Mouse (Mus musculus) fat pad, adult 2 months (tissue): ENCODE results near the gene Gm9913.

Experiments used
- DNase-seq: peaks from one replicate; pipeline ENCODE4 v3.0.0-alpha.2; 2011; ENCODE audit warnings: low read depth, low spot score; ENCODE audit errors: extremely low read depth

The Gm9913 gene

DNA sequence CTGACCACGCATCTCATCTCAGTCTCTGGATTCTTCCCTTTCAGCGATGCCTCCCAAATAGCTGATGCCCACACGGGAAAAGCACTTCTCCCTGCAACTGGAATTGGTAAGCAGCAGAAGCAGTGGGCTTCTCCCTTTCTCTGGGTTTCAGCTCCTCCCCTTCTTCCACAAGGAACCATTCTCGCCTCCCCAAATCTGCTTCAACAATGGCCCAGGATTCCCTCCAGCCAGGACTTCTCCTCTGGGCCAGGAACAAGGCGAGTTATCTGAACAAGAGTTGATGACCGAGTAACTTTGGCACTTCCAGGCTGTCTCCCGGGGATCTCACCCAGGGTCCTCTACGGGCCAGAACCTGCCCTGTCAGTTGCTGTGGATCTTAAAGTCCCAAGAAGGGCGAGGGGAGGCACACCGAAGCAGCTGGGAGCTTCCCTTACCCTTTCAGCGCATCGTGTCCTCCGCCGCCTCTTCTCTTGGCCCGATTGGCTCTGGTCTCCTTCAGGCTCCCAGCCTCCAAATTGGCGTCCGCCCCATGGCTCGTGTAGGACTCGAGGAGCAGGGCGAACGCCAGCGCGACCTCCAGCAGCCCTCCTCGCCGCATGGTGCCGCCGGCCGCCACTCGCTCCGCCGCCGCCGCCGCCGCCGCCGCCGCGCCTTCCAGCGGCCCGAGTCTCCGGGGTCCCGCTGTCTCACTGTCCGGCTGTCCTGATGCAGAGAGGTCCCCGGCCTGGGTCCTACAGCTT is at the start of gene Gm9913:
Gm9913 (plus strand) TSS at position 84 of the 740 bp plus-strand sequence.
- no peak for DNase-seq

DNA sequence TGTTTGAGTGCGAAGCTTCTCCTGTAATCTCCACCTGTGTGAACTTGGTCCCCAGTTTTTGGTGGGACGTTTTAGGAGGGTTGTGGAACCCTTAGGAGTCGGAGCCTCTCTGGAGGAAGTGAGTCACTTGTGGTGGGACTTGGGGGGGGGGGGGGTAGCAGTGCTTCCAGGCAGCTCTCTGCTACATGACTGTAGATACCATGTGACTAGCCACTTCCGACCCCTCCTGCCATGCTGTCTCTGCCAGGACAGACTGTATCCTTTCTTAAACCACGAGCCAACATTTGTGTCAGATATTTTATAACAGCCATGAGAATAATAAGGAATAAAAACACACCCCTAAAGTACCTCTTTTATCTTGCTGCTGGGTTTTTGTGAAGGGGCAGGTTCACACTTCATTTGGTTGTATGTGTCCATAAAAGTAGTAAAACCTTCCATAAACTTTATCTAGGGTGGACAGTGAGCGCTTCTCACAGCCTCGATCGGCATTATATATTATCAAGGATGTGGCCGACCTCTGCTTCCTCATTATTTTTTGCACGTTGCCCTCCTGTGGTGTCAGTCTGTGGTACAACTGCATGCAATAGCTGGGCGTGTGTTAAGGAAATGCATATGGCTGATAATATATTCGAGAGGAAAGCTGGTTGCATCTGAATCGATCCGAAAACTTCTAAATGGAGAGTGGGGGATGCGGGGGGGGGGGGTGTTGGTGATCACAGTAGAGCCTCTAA is 48.7 kb upstream of the Gm9913 start:
- DNase-seq = no peak

DNA sequence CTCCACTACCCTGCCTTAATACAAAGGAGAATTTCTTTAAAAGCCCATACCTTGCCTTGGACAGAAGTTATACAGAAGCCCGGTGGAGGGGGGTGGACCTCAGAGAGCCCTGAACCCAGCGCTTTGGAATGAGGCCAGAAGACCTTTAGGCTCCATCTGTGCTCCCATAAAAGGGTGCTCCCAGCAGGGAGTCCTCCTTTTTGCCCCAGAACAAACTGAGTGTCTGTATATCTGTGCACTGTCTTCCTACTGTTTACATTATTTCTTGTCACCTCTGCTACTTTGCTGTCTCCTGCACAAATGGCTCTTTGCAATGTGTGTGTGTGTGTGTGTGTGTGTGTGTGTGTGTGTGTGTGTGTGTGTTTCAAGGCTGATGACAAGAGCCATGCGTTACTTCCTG is 45.8 kb upstream of the Gm9913 start:
- no peak for DNase-seq

DNA sequence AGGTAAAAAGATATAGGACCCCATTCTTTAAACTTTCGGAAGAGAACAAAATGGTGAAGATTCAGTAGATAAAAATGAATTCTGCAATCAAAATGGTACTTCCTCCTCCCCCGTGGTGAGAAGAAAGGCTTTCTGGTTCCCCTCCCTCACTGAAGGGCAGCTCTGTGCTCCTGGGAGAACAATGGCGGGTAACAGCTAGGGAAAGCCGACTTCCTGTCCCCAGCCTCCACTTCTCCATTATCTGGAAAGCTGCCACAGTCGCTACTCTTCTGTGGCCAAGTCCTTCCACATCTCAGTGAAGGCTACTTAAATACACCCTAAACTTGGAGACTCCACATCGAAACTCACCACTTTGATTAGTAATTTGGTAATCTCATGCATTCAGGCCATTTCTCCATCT is 40.9 kb upstream of the Gm9913 start:
- DNase-seq = no peak

DNA sequence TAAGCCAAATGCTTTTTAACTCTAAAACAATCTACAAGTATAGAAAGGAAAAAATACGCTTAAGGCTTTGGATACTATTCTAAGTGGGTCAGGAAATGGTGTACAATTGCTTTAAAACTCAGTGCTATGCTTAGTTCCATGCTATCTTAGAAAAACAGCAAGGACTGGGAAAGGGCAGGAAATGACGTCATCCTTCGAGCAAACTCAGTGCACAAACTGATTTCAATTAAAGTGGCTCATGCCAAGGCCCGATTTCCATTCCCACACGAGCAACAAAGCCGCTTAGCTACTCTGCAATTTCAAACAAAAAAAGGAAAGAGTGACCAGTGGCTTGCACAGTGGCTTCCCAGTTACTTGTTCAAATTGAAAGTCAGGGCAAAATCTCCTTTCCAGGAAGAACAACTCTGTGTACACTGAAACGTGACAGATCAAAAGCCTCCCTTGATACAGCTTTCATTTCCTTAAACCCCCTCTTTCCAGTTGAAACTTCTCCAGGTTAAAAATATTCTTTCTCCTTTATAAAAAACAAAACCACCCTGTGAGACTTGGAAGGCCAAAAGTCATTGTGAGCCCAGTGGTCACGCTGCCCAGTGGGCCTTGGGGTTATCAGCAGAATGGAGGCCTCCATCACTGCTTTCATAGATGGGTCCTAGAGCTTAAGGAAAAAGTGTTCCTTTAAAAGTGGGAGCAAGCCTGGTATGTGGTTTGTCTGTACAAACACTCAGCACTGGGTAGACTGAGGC is 34.2 kb upstream of the Gm9913 start:
- DNase-seq = no peak

DNA sequence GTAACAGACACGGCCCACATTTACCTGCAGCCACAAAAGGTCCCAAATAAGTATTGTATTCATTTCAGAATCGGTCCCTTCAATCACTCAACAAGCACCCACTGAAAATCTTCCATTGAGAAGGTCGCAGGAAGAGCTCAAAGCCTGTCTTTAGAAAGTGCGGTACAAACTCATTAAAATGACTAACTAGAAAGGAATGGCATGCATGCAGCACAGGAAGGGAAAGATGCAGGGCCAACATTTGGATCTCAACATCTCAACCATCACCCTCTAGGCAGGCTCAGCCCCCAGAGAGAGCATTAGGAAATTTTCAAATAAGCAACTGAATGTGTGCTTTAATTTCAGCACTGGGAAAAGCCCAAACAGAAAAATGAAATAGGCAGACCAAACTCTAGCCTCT is 33.2 kb upstream of the Gm9913 start:
- no peak for DNase-seq

DNA sequence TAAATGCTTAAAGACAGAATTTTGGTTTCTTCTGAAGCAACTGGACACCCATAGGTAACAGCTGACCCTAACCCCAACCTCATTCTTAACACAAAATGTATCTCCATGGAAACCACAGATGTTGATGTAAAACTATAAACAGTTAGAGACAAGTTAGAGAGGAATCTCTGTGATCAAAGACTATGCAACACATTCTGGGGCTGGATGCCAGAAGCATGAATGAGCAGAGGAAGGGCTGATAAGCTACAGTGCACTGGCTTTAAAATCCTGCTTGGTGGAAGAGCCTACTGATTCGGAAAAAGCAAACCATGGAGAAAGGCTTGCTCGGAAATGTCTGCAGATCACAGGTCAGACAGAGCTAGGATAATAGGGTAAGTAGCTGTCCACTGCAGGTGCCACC is 31.7 kb upstream of the Gm9913 start:
- DNase-seq = no peak

DNA sequence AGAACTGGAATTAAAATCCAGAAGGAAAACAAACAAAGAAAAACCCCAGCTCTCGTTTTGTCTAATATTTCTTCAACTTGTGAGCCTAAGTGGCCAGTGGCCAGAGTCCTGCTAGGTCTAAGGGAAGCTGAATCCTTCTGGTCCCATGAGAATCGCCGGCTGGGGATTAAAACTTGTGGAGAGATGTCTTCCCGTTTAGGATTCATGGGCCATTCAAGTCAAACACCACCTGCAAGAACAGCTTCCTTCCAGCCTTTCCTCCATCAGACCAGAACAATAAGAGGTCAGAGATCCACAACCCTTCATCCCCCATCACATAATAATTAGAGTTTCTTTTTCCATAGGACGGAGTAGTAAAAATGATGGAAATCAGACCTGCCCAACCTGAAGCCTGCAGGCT is 30.2 kb upstream of the Gm9913 start:
- no peak for DNase-seq

DNA sequence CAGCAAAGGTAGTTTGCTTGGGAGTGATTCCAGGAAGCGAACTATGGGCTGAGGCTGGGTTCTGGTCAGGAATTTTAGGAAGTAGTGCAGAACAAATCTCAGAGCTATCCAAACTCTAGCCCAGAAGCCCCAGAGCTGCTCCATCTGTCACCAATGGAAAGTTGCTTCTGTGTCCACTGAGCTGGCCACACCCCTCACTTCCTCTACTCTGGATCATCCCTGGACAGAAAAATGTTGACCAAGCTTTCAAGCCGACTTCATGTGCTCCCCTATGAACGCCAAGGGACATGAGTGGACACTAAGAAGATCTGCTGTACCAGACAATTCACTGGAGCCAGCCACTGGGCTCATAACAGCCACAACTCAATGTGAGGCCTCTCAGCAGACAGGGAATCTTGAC is 28.7 kb upstream of the Gm9913 start:
- no peak for DNase-seq

DNA sequence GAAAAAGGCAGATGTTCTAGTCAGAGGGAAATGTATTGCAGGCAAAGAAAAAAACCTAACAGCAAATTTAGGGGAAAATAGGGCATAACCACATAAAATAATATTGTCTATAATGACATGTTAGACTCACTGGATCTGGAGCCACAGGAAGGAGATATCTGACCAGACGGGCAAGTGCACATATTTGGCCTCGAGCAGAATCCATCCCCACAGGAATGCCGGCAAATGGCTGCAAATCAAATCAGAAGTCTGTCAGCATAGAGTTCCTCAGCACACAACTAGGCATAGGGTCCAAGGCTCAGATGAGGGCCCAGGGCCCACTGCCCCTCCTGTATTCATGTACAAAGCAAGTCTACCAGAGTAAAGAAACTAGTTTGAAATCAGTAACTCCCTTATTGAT is 27.5 kb upstream of the Gm9913 start:
- no peak for DNase-seq

DNA sequence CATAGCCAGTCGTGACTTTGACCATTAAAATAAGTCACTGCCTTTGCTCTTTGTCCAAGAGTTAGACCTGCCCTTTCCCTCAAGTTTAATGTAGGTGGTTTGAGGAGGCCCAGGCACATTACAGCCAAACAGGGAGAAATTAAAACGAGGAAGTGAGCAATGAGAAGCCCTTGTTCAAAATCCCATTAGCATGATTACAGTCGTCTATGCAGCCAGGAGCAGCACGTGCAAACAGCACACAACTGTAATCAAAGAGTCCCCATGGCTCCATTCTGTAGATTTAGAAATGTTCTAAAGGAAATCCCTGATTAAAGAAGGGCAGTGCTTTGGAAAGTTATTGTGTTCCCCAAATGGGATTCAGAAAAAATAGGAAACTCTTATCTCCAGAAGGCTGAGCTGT is 26.2 kb upstream of the Gm9913 start:
- no peak for DNase-seq

DNA sequence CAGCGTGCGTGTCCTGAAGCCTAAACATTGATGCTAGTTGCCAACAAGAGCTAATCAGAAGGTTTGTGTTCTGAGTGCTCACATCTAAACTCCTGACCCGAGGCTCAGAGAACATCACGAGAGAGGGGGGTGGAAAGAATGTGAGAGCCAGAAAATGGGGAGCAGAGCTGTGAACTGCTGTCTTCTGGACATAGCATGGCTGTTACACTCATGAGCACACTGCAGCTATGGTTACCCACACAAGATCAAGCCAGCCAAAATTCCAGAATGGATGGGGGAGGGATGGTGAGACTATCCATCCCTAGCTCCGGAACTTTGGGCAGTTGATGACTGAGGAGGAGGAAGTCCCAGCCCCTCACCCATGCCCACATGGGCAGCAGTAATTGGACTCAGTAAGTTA is 24.8 kb upstream of the Gm9913 start:
- DNase-seq = no peak

DNA sequence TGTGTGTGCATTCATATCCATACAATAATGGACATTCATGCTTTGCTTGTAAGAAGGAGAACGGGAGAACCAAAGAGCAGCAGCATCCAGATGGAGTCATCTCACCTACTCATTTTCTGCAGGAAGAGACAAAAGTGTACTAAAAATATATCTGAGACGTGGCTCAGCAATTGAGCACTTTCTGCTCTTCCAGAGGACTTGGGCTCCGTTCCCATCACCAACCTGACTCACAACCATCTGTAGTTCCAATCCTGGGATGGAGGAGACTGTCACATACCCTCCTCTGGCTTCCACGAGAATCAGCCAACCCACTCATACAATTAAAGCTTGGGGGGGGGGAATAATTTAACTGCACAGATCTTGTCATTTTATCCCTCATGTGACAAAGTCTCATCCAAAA is 23.8 kb upstream of the Gm9913 start:
- DNase-seq = no peak

DNA sequence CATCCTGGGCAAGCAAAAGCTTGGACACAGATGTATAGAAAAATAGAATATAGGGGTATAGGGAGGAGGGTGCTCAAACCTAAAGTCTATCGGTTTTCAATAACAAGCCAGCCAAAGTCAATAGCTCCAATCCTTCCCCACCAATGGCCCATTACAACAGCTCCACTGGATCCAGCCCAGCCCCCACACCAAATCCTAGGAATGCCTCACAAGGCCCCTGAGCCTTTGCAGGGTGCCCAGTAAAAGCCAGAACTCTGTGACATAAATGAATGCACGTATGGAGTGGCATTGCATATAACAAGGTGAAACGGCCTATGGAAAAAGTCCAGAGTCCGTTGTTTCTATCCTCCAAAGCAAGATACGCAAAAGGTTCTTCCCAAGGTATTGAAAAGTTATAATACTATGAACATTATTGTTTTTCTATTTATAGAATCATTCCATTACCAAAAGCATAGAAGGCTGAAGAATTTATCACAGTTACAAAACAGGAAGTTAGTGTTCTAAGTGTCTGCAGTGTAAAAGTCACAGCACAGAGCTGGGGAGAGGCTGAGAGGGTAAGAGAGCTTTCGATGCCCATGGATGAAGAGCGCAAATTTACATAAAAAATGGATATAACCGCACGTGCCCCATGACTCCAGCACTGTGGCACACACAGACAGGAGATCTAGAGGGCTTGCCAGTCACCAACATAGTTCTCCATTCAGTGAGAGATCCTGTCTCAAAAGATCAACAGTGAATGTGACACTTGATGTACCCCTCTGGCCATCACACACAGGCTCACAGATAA is 23.2 kb upstream of the Gm9913 start:
- DNase-seq = no peak

DNA sequence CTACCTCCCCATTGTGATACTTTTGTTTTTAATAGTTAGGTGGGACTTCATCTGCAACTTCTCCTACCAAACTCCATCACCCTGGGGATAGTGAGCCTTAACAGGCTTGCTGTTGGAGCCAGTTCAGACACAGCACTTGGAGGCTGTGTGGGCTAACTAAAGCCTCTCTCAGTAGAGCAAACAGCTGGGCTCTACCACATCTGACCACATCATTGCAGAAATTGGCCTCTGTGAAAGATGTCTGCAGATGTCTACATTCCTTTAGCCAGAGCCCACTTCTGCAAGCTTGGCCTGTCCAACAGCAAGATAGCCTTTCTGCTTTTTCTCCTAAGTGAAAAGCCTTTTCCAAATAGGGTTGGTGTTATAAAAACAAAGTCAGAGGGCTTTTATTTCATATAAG is 20.7 kb upstream of the Gm9913 start:
- DNase-seq = no peak

DNA sequence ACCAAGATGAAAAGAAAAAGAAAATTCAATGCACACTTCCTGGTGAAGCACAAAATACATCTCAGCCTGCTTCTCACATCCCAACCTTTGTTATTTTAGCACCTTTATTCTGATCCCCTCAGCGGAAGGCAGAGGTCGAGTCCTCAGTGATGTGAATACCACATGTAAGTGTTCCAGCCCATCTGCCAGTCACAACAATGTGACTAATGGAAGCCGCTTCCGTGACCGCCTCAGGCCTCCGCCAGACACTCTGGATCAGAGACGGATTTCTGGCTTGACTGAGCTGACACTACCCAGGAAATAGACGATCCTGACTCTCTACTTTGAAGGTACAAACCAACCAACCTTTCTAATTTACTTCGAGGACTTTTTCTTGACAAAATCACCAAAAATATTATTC is 20.0 kb upstream of the Gm9913 start:
- no peak for DNase-seq

DNA sequence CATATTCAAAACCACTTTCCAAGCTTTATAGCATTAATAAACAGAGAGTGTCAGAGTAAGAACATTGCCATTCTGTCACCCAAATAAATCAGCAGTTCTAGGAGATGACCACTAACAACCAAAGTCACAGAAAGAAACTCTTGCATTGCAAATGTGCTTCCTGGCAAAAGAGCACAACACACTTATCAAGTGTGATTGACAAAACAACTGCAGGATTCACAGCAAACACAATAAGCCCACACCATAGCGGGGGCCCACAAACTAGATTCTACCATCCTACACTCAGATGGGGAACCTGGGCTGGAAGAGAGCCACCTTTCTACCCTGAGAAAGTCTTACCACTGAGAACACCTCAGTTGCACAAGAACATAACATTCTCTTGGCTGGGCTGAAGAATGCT is 14.9 kb upstream of the Gm9913 start:
- no peak for DNase-seq

DNA sequence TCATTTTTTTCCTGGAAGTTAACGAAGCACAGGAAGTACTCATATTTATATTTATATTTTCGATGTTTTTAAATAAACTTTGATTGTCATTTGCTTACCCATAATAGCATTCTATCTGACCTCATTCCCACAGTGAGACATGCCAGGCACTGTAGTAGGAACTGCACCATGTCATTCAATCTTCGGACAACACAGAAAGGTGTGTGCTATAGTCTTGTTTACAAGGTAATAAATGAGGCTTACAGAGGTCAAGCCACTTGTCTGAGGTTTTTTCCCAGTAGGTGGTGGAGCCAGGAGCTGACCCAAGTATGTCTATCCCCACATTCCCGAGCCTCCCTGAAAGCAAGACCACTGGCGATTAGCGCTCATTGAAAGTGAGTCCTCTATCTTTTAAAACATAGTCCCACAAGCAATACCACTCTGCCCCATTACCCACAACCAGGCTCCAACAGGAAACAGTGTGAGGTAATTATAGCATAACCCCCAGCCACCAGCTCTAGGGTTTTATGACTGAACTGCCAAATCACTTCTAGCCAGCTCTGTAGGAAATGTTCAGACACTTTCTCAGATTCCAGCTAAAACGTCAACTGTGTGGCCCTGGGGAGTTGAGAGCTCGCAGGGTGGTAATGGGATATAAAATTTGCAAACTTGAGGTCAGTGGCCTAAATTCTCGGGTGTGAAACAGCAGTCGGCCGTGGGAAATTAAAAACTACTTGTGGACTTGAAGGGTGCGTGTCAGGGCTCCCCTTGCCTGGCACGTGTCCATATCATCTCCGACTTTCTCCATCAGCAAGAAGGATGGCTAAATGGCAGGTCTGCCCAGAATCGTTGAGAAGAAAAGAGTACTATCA is 12.6 kb upstream of the Gm9913 start:
- no peak for DNase-seq

DNA sequence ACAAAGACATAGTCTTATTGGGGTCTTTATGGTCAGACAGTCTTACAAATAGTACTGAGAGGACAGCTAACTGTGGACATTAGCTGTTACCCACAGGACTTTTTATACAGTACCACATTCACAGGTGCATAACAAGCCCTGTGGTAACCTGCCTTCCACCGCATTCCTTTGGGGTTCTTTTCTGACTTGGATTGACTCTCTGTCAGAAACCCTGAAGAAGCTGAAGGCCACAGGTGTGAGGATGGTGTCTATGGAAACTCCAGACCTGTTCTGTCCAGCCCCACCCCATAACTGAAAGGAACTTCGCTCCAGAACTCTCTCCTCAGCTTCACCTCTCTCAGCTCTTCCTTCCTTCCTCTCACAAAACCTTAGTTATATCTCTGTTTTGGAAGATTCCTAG is 10.6 kb upstream of the Gm9913 start:
- no peak for DNase-seq
